Mouse (Mus musculus) mouse trophoblast stem cell (cell line): ENCODE measurements around the gene Cic.

Experiments
- in situ Hi-C, 2 experiments: fragments of 300-500 bp; cut with MseI, MboI; formaldehyde crosslinking; loops; 2 replicates in 1 of 2; 3 replicates in 1 of 2; pipeline ENCODE4 v1.15.1; 2025

Gene Cic

GRCm38 (mm10) chr7:25269029-25269428 is 1.5 kb downstream of the Cic start:
- in situ Hi-C loops = no loop called here

- in situ Hi-C loops = no loop called here
Observed at GRCm38 (mm10) chr7:25269545-25270271, 2.2 kb downstream of the Cic start.

- in situ Hi-C loops = no loop called here
Observed at GRCm38 (mm10) chr7:25270652-25271633, 3.4 kb downstream of the Cic start.

- in situ Hi-C loops = no loop called here
Observed at GRCm38 (mm10) chr7:25271651-25272444, 4.3 kb downstream of the Cic start.

GRCm38 (mm10) chr7:25272445-25273258 is 5.1 kb downstream of the Cic start:
- in situ Hi-C loops = no loop called here

DNA sequence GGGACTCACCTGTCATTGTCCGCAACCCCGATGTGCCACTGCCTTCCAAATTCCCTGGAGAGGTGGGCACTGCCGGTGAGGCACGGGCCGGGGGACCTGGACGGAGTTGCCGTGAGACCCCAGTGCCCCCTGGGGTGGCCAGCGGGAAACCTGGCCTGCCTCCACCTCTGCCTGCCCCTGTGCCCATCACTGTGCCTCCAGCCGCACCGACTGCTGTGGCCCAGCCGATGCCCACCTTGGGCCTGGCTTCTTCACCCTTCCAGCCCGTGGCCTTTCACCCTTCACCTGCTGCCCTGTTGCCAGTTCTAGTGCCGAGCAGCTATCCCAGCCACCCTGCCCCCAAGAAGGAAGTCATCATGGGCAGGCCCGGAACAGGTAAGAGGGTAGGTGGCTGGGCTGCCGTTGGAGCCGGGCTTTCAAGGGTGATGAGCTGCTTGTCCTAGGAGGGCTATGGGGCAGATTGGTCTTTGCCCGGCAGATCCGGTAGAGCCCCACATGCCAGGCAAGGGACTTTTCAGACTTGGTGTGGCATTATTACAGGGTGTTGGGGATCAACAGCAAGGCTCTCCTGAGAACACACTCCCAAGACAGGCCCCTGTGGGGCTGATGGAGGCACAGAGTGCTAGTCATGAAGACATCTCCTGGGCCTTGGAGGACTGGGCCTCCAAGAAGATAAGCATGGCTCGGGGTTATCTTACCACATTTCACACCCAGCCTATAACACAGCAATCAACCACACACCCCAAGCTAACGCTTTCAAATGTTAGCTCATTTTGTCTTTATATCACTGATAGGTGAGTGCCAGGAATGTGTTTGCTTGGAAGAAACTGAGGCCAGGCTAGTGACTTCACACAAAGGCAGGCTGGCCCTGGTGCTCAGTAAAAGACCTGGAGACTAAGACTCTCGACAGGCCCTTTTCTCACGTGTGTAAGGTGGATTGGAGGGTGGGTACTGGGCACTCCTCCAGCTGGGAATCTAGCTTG is 6.0 kb downstream of the Cic start:
- in situ Hi-C loops = no loop called here

- in situ Hi-C loops = no loop called here
Observed at GRCm38 (mm10) chr7:25274571-25274970, 7.1 kb downstream of the Cic start.

- in situ Hi-C loops = loop anchor here (5.0 kb wide), 2 partner anchors 33 to 38 kb away; partner anchors contain the start of gene Gsk3a (in 1 of the 2)
Observed at GRCm38 (mm10) chr7:25274996-25275395, 7.5 kb downstream of the Cic start.

- in situ Hi-C loops = loop anchor here (5.0 kb wide), 2 partner anchors 33 to 38 kb away; partner anchors contain the start of gene Gsk3a (in 1 of the 2)
Observed at GRCm38 (mm10) chr7:25275555-25276298, 8.2 kb downstream of the Cic start.

DNA sequence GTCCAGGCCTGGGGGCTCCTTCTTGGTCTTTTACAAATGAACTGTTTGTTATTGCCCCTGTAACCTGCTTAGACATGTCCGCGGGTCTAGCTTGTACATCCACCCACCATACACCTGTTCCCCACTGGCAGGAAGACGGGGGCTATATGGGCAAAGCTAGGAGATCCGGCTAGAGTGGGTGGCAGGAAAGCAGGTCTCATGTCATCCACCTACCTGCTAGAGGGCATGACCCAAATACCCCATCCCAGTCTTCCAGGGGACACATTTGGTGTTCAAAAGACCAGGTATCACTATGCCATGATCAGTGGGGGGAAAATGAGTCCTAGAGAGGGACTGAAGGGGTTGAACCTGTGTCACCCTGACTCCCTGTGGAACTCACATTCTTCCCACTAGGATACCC is 9.9 kb downstream of the Cic start:
- in situ Hi-C loops = loop anchor here (5.0 kb wide), 2 partner anchors 35 to 40 kb away; partner anchors contain the start of gene Gsk3a (in 1 of the 2)

GRCm38 (mm10) chr7:25277998-25278340 is 10.5 kb downstream of the Cic start:
- in situ Hi-C loops = loop anchor here (5.0 kb wide), 2 partner anchors 36 to 41 kb away; partner anchors contain the start of gene Gsk3a (in 1 of the 2)

- in situ Hi-C loops = loop anchor here (5.0 kb wide), 2 partner anchors 36 to 41 kb away; partner anchors contain the start of gene Gsk3a (in 1 of the 2)
Observed at GRCm38 (mm10) chr7:25278341-25279075, 11.0 kb downstream of the Cic start.

DNA sequence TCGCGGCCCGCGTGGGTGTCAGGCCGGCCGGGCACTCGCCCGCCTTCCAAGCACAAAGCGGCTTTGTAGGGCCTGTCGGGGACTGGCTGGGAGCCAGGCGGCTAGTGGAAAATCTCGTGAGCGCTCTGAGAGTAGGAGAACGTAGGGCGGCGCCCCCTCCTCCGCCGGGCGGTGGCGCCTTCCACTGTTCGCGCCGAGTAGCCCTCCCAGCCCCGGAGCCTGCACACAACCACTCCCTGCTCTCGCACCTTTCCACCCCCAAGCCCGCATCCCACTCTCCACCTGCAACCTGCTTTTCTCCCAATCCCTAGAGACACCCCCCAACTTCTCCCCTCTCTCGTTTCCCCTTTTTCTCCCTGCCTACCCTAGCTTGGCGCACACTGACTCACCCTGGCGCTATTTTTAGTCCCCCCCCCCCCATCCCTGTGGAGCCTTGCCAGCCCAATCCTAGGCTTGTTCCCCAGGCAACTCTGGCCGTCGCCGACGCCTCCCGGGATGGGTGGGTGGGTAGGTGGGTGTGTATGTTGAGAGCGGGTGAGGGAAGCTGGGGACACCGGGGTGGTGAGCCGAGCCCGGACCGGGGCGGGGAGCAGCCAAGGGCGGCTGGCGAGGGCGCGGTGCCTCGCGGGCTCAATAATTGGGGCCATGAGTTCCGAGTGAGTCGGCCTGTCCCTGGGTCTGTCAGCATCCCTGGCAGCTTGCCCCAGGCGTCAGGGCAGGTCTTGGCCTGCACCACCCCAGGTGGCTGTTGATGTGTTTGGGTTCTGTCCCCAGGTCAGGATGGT is 11.8 kb downstream of the Cic start:
- in situ Hi-C loops = loop anchor here (5.0 kb wide), 2 partner anchors 37 to 42 kb away; partner anchors contain the start of gene Gsk3a (in 1 of the 2)

DNA sequence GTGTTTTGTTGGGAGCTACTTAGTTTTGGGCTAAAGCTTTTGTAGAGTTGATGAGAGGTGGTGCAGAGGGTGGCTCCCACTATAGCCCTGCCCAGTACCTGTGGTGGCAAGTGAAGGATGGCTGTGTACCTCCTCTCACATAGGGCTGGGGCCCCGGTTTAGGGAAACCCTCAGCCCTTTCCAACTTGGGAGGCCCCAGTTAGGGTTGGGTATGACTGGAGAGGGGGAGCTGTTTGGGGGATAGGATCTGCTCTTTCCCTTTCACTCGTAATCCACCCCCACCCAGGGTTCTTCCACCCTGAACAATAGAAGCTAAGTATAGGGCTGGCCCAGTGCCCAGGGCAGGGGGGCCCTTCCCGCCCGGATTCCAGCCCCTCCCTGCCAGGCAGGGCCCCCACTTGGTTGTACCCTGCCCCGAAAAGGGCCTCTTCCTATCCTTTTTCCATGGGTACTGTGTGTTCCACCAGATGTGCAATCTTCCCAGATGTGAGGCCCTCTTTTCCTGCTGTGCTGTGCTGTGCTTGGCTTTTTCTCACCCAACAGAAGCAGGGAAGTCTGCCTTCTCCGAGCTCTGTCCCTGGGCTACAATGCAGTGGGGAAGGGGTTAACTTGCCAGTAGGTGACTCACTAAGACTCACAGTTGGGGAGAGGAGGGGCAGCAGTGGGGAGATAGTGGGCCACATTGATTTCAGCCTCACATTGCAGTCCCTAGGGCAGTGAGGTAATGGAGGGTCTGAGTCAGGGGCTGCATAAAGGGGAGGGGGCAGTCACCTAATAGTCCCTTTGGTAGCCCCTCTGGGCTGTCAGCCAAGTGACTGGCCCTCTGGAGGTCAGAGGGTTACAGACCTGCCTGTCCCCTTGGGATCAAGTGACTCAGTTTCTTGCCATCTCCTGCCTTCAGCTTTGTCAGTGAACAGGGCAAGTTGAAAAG is 12.6 kb downstream of the Cic start:
- in situ Hi-C loops = loop anchor here (5.0 kb wide), 2 partner anchors 38 to 43 kb away; partner anchors contain the start of gene Gsk3a (in 1 of the 2)

- in situ Hi-C loops = no loop called here
Observed at GRCm38 (mm10) chr7:25281166-25281733, 13.7 kb downstream of the Cic start.
